Mouse (Mus musculus) activated CD4-positive, CD25-positive, alpha-beta regulatory T cell, adult 9 weeks (primary cell): Measurements from ENCODE around the gene Olfr460. TPM values are rescaled to one million over a fixed set of nuclear protein-coding genes. Genes with fewer than 3 reads are reported as not detected.

Source experiments
- polyA plus RNA-seq: library from polyadenylated mRNA; unstranded; fragments of 100-300 nt; shearing (Covaris generic); gene quantifications from one replicate; pipeline ENCODE4 v1.2.1, GENCODE M21; 2017

The Olfr460 gene
- polyA plus RNA-seq = not detected

GRCm38 (mm10) chr6:40569187-40569586 is at the start of gene Olfr460:
Gene Olfr460, plus strand, starts transcription at chr6:40569487.

GRCm38 (mm10) chr6:40554950-40555349 is 14.3 kb upstream of the Olfr460 start, which contains the start of gene Olfr461:
Gene Olfr461, minus strand, starts transcription at chr6:40555050.

GRCm38 (mm10) chr6:40585645-40586044 is 16.4 kb downstream of the Olfr460 start, which contains the start of gene Clec5a:
Gene Clec5a, minus strand, starts transcription at chr6:40585821.

GRCm38 (mm10) chr6:40613260-40613852 is 44.1 kb downstream of the Olfr460 start, which contains the start of gene Tas2r138:
Gene Tas2r138, minus strand, starts transcription at chr6:40613310.

Other genes with a start within 250 kb of the Olfr460 start
- 46.8 TPM for gene Agk, start 244.3 kb upstream of the Olfr460 start, polyA plus RNA-seq
- 6.7 TPM for gene E330009J07Rik, start 133.4 kb upstream of the Olfr460 start, polyA plus RNA-seq
- gene Wee2, start 130.4 kb upstream of the Olfr460 start, polyA plus RNA-seq = not detected
- gene Ssbp1, start 98.1 kb upstream of the Olfr460 start, polyA plus RNA-seq = 135 TPM
- gene Tas2r137, start 78.3 kb upstream of the Olfr460 start, polyA plus RNA-seq = not detected
- gene Tas2r108, start 76.0 kb upstream of the Olfr460 start, polyA plus RNA-seq = not detected
- gene Prss37, start 50.0 kb upstream of the Olfr460 start, polyA plus RNA-seq = not detected
- gene Olfr461, start 14.4 kb upstream of the Olfr460 start, polyA plus RNA-seq = not detected
- not detected for gene Clec5a, start 16.3 kb downstream of the Olfr460 start, polyA plus RNA-seq
- not detected for gene Tas2r138, start 43.8 kb downstream of the Olfr460 start, polyA plus RNA-seq
- gene Mgam, start 59.3 kb downstream of the Olfr460 start, polyA plus RNA-seq = 0.12 TPM